Mouse (Mus musculus) liver, embryonic 11.5 days (tissue): Measurements from ENCODE around the gene Agpat4. TPM values are rescaled to one million over a fixed set of nuclear protein-coding genes. Genes with fewer than 3 reads are reported as not detected.

Experiments
- ATAC-seq: fragments of 200-750 bp; cut with Nextera tagmentation; replicated peaks from 2 replicates; pipeline ENCODE4 v1.8.0; 2017; ENCODE audit warnings: moderate number of reproducible peaks, mild to moderate bottlenecking, moderate TSS enrichment, moderate library complexity; ENCODE audit not compliant: low FRiP score
- DNase-seq: peaks from one replicate; pipeline ENCODE4 v3.0.0-alpha.2; 2017; ENCODE audit warnings: low spot score
- H3K27ac ChIP-seq: fragments of 300-500 bp; sonication (generic); 2 replicates; pipeline ENCODE4 v1.5.1; 2014; ENCODE audit warnings: mild to moderate bottlenecking, low read depth, low read length, control low read depth
- H3K27me3 ChIP-seq: fragments of 300-500 bp; sonication (generic); replicated peaks from 2 replicates; pipeline ENCODE4 v1.6.1; 2014; ENCODE audit warnings: low read length, mixed read lengths; ENCODE audit not compliant: control insufficient read depth, insufficient read depth
- H3K36me3 ChIP-seq: fragments of 300-500 bp; sonication (generic); 2 replicates; pipeline ENCODE4 v1.6.1; 2014; ENCODE audit warnings: mild to moderate bottlenecking, low read length, moderate library complexity, mixed read lengths; ENCODE audit not compliant: control insufficient read depth, insufficient read depth
- H3K4me1 ChIP-seq: fragments of 300-500 bp; sonication (generic); replicated peaks from 2 replicates; pipeline ENCODE4 v1.6.1; 2014; ENCODE audit warnings: low read length, mixed read lengths; ENCODE audit not compliant: control insufficient read depth, insufficient read depth
- H3K4me2 ChIP-seq: fragments of 300-500 bp; sonication (generic); 2 replicates; pipeline ENCODE4 v1.6.1; 2014; ENCODE audit warnings: mild to moderate bottlenecking, control low read depth, moderate library complexity
- H3K4me3 ChIP-seq: fragments of 300-500 bp; sonication (generic); 2 replicates; pipeline ENCODE4 v1.5.1; 2014; ENCODE audit warnings: low read depth, low read length, control low read depth
- H3K9ac ChIP-seq: fragments of 300-500 bp; sonication (generic); 2 replicates; pipeline ENCODE4 v1.6.1; 2014; ENCODE audit warnings: low read depth, low read length, control low read depth
- H3K9me3 ChIP-seq: fragments of 300-500 bp; sonication (generic); 2 replicates; pipeline ENCODE4 v1.6.1; 2016; ENCODE audit warnings: low read length, inconsistent platforms, mixed read lengths; ENCODE audit not compliant: control insufficient read depth
- WGBS: fragments of 180-500 bp; shearing (Covaris S2); extraction: QIAGEN DNeasy Blood & Tissue Kit; methylation state at CpG from one replicate; pipeline ENCODE4 v1.1.7; 2014; 5-methylcytosine and 5-hydroxymethylcytosine counted together
- polyA plus RNA-seq: library from polyadenylated mRNA; unstranded; fragments of >200 nt; fragmentation: Nextera tagmentation; extraction: Ambion mirVana; gene quantifications from 2 replicates; pipeline ENCODE4 v1.2.1, GENCODE M21; 2014

Gene Agpat4
- polyA plus RNA-seq, 1 experiment from 2014 or later: 30.4 TPM

- Histone ChIP-seq H3K9me3 (no peaks in the 10 kb centered on the region), H3K9ac (no peak overlapping the region), H3K27me3 (no peaks in the 10 kb centered on the region), H3K4me2 (no peak overlapping the region), H3K36me3 (no peaks in the 10 kb centered on the region; the same call in 1 of the 2 replicates), H3K4me3 (no peak overlapping the region), H3K27ac (no peak overlapping the region), H3K4me1 (no peaks in the 10 kb centered on the region; the same call in 1 of the 2 replicates)
- DNase-seq: no peak
- ATAC-seq: no peak
- WGBS: 92% methylated on average over 7 of the region's 7 CpGs
Measured at GRCm38 (mm10) chr17:12131581-12131980, 13.1 kb downstream of the Agpat4 start.

DNA sequence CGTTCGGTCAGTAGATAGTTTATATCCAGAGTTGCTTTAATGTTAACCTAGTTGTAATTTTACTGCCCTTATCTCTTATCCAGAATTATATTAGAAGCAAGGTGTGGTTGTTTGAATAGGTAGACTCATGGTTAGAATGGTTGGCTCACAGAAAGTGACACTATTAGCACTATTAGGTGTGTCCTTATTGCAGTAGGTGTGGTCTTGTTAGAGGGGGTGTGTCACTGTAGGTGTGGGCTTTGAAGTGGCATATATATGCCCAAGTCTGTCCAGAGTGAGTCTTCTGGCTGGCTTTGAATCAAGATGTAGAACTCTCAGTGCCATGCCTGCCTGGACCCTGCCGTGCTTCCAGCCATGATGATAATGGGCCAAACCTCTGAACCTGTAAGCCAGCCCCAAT lies 14.4 kb downstream of the Agpat4 start:
- no peak overlapping the region for H3K9ac ChIP-seq
- no peaks in the 10 kb centered on the region for H3K9me3 ChIP-seq
- H3K4me3 ChIP-seq: no peak overlapping the region
- no peaks in the 10 kb centered on the region for H3K27me3 ChIP-seq
- no peak overlapping the region for H3K4me2 ChIP-seq
- no peaks in the 10 kb centered on the region; the same call in 1 of the 2 replicates for H3K36me3 ChIP-seq
- WGBS: 94% methylated on average over 3 of the region's 3 CpGs
- ATAC-seq: no peak
- H3K4me1 ChIP-seq: no peaks in the 10 kb centered on the region
- DNase-seq: no peak
- H3K27ac ChIP-seq: no peak overlapping the region

- no peaks in the 10 kb centered on the region; the same call in 1 of the 2 replicates for H3K36me3 ChIP-seq
- DNase-seq: no peak
- H3K4me2 ChIP-seq: no peak overlapping the region
- no peaks in the 10 kb centered on the region for H3K27me3 ChIP-seq
- H3K4me3 ChIP-seq: no peak overlapping the region
- H3K4me1 ChIP-seq: no peaks in the 10 kb centered on the region
- no peaks in the 10 kb centered on the region for H3K9me3 ChIP-seq
- H3K27ac ChIP-seq: no peak overlapping the region
- ATAC-seq: no peak
- H3K9ac ChIP-seq: no peak overlapping the region
- 95% methylated on average over 8 of the region's 8 CpGs for WGBS
Measured at GRCm38 (mm10) chr17:12133985-12134384, 15.5 kb downstream of the Agpat4 start.

DNA sequence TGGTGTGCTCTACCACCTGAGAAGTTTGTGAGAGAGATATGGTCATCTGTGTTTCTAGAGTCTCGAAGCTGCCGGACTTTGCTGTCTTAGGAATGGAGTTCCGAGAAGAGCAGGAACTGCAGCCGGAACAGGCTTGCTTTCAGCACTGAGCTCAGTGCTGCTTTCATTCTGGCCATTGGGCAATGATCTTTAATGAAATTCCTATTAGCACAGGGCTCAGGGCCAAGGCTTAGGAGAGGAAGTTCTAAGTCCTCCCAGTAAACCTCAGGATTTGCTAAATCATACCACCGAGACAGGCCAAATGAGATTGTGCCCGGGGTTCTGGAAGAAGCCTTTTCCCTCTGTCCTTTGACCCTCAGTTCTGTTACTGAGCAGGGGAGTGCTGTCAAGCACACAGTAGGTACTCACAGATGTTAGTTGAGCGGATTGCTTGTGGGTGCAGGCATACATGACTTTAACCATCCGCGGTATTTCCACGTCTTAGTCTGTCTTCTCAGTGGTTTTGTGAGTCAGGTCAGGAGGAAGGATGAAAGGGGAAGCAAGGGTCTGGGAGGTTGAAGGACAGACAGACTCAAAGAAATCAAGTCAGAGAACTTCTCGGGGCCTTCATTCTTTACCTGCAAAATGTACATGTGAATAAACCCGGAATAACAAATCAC lies 16.6 kb downstream of the Agpat4 start:
- Histone ChIP-seq H3K4me2 (no peak overlapping the region), H3K36me3 (no peaks in the 10 kb centered on the region; the same call in 1 of the 2 replicates), H3K4me3 (no peak overlapping the region), H3K27me3 (no peaks in the 10 kb centered on the region), H3K9ac (no peak overlapping the region), H3K4me1 (no peaks in the 10 kb centered on the region), H3K27ac (no peak overlapping the region), H3K9me3 (no peaks in the 10 kb centered on the region)
- DNase-seq (no peak), ATAC-seq (no peak)
- WGBS: 84% methylated on average over 12 of the region's 12 CpGs

DNA sequence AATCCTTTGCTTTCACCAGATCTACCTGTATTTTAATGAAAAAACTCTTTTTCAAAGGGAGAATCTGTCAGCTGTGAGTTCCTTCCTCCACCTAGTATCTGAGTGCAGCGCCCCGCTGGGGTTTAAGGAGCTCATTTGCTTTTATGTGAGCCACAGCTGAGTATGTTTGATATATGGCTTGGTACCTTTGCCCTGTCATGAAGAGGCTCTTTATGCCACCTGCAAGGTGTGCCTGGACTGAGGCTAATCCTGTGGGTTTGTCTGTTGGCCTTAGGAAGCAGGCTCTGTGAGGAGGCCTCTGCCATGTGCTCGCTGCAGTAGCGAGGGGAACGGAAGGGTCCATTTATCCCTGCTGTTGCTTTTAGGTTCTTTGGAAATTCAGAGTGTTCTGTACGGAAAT lies 19.9 kb downstream of the Agpat4 start:
- H3K9ac ChIP-seq: no peak overlapping the region
- H3K27ac ChIP-seq: no peak overlapping the region
- no peaks in the 10 kb centered on the region for H3K4me1 ChIP-seq
- peaks cover 3% of the 10 kb centered on the region; the same call in 1 of the 2 replicates for H3K36me3 ChIP-seq
- WGBS: 91% methylated on average over 6 of the region's 6 CpGs
- DNase-seq: no peak
- H3K27me3 ChIP-seq: no peaks in the 10 kb centered on the region
- ATAC-seq: no peak
- H3K9me3 ChIP-seq: no peaks in the 10 kb centered on the region
- H3K4me2 ChIP-seq: no peak overlapping the region
- H3K4me3 ChIP-seq: no peak overlapping the region

GRCm38 (mm10) chr17:12143948-12144364 lies 25.5 kb downstream of the Agpat4 start:
- Histone ChIP-seq H3K9me3 (no peaks in the 10 kb centered on the region), H3K4me2 (no peak overlapping the region), H3K9ac (no peak overlapping the region), H3K27ac (no peak overlapping the region), H3K4me3 (no peak overlapping the region), H3K4me1 (peaks cover 2% of the 10 kb centered on the region; the same call in 1 of the 2 replicates), H3K36me3 (peaks cover 3% of the 10 kb centered on the region; the same call in 1 of the 2 replicates), H3K27me3 (no peaks in the 10 kb centered on the region)
- WGBS: 90% methylated on average over 5 of the region's 5 CpGs
- DNase-seq (no peak), ATAC-seq (no peak)

GRCm38 (mm10) chr17:12146132-12146681 lies 27.7 kb downstream of the Agpat4 start:
- peaks cover 8% of the 10 kb centered on the region; the same call in 1 of the 2 replicates for H3K4me1 ChIP-seq
- H3K27ac ChIP-seq: no peak overlapping the region
- no peak overlapping the region for H3K4me3 ChIP-seq
- H3K9me3 ChIP-seq: no peaks in the 10 kb centered on the region
- 77% methylated on average over 5 of the region's 5 CpGs for WGBS
- no peak overlapping the region for H3K9ac ChIP-seq
- no peak for ATAC-seq
- H3K36me3 ChIP-seq: no peaks in the 10 kb centered on the region
- H3K4me2 ChIP-seq: no peak overlapping the region
- H3K27me3 ChIP-seq: no peaks in the 10 kb centered on the region
- DNase-seq: no peak

- no peak overlapping the region for H3K9ac ChIP-seq
- H3K9me3 ChIP-seq: no peaks in the 10 kb centered on the region
- no peaks in the 10 kb centered on the region for H3K27me3 ChIP-seq
- peaks cover 7% of the 10 kb centered on the region; the same call in 1 of the 2 replicates for H3K36me3 ChIP-seq
- WGBS: 84% methylated on average over 4 of the region's 4 CpGs
- H3K4me1 ChIP-seq: peaks cover 8% of the 10 kb centered on the region; the same call in 1 of the 2 replicates
- ATAC-seq (no peak), DNase-seq (no peak)
- H3K4me2 ChIP-seq: no peak overlapping the region
- no peak overlapping the region for H3K27ac ChIP-seq
- H3K4me3 ChIP-seq: no peak overlapping the region
Measured at GRCm38 (mm10) chr17:12147830-12148229, 29.3 kb downstream of the Agpat4 start.
